ENCODE assay signal across 22 mouse cellular contexts in genomic region chr13:97363214-97363613, GRCm38 (mm10).
DNase-seq lines count a peak whose midpoint lies in the region; ATAC-seq and TF ChIP-seq lines count a peak whose summit lies in the region.
"Had no signal": no experiment of that assay in that cellular context is flagged by ENCODE, and none has a peak within 500 bp of the region (broad histone marks: within the 10 kb centered on the region; RNA-seq: fewer than 3 reads in every experiment).

No protein-coding gene starts in this region.

- peak; percentile 58 for DNase-seq in heart, adult 11 months
- DNase-seq in heart, postnatal 25 days (ENCODE audit: low spot score), result no peak
- DNase-seq in lung, postnatal 25 days (ENCODE audit: low spot score), result no peak
- no peak for DNase-seq in stomach, postnatal 0 days (ENCODE audit: low spot score)
- DNase-seq in adrenal gland, postnatal 25 days, result no peak
- DNase-seq: adrenal gland, adult 8-10 months; adrenal gland, postnatal 36 days; cerebellum, adult 18-20 months; cerebellum, adult 9-10 months; cerebellum, postnatal 14 days; gastrocnemius, postnatal 25 days; heart, postnatal 10 days; heart, postnatal 4 days had no signal

- peak overlapping the region; percentile 44; the same call in 1 of the 2 replicates for H3K27ac ChIP-seq in lung, embryonic 15.5 days
- H3K27ac ChIP-seq in stomach, embryonic 14.5 days (ENCODE audit: low read length), result peak overlapping the region; percentile 11; the same call in 1 of the 2 replicates
- H3K27ac ChIP-seq in stomach, postnatal 0 days (replicated peaks), result peak overlapping the region; percentile 79
- H3K27ac ChIP-seq: forebrain, embryonic 10.5 days; forebrain, embryonic 13.5 days; heart, embryonic 15.5 days; hindbrain, embryonic 15.5 days had no signal

- no peak for TF ChIP-seq EP300 in stomach, postnatal 0 days (optimal IDR thresholded peaks at IDR 0.05)

- no peak for TF ChIP-seq CTCF in stomach, postnatal 0 days (IDR thresholded peaks at IDR 0.05; ENCODE audit: low read depth)

- intact Hi-C loops in heart, postnatal 25 days (cut with DNase I), result no loop called here

- H3K27me3 ChIP-seq in lung, embryonic 15.5 days, result no peaks in the 10 kb centered on the region
- no peaks in the 10 kb centered on the region for H3K27me3 ChIP-seq in stomach, embryonic 14.5 days (ENCODE audit: control insufficient read depth, insufficient read depth, low read length)
- H3K27me3 ChIP-seq in stomach, postnatal 0 days (ENCODE audit: control insufficient read depth, insufficient read depth, low read length), result no peaks in the 10 kb centered on the region
- H3K27me3 ChIP-seq: forebrain, embryonic 13.5 days; hindbrain, embryonic 15.5 days had no signal

- H3K9ac ChIP-seq in lung, embryonic 15.5 days, result no peak overlapping the region
- no peak overlapping the region for H3K9ac ChIP-seq in stomach, embryonic 14.5 days (replicated peaks; ENCODE audit: low read depth, low read length)
- H3K9ac ChIP-seq in stomach, postnatal 0 days (ENCODE audit: low read length), result no peak overlapping the region
- H3K9ac ChIP-seq: forebrain, embryonic 13.5 days; heart, embryonic 12.5 days; heart, embryonic 15.5 days; hindbrain, embryonic 15.5 days had no signal

- 72% methylated on average over 4 of the region's 4 CpGs for WGBS in lung, embryonic 15.5 days
- 88% methylated on average over 4 of the region's 4 CpGs for WGBS in stomach, embryonic 14.5 days
- WGBS in stomach, postnatal 0 days, result 75% methylated on average over 4 of the region's 4 CpGs

- no peak overlapping the region for H3K4me2 ChIP-seq in lung, embryonic 15.5 days
- no peak overlapping the region for H3K4me2 ChIP-seq in stomach, embryonic 14.5 days (replicated peaks; ENCODE audit: low read depth, low read length)
- no peak overlapping the region for H3K4me2 ChIP-seq in stomach, postnatal 0 days (replicated peaks; ENCODE audit: low read depth)
- H3K4me2 ChIP-seq: forebrain, embryonic 13.5 days; heart, embryonic 12.5 days; heart, embryonic 15.5 days; hindbrain, embryonic 15.5 days had no signal

- no peaks in the 10 kb centered on the region for H3K9me3 ChIP-seq in lung, embryonic 15.5 days
- no peaks in the 10 kb centered on the region for H3K9me3 ChIP-seq in stomach, embryonic 14.5 days (ENCODE audit: control insufficient read depth, low read depth, low read length)
- H3K9me3 ChIP-seq in stomach, postnatal 0 days (ENCODE audit: control insufficient read depth, low read length), result no peaks in the 10 kb centered on the region
- H3K9me3 ChIP-seq: forebrain, embryonic 10.5 days; forebrain, embryonic 13.5 days; heart, embryonic 12.5 days; heart, embryonic 15.5 days; hindbrain, embryonic 15.5 days had no signal

- H3K4me3 ChIP-seq in lung, embryonic 15.5 days, result no peak overlapping the region
- no peak overlapping the region for H3K4me3 ChIP-seq in stomach, embryonic 14.5 days (ENCODE audit: low read depth, low read length)
- no peak overlapping the region for H3K4me3 ChIP-seq in stomach, postnatal 0 days (ENCODE audit: low read depth, low read length)
- H3K4me3 ChIP-seq: forebrain, embryonic 10.5 days; forebrain, embryonic 13.5 days; heart, embryonic 12.5 days; heart, embryonic 15.5 days; hindbrain, embryonic 15.5 days had no signal

- H3K36me3 ChIP-seq in lung, embryonic 15.5 days, result no peaks in the 10 kb centered on the region
- no peaks in the 10 kb centered on the region for H3K36me3 ChIP-seq in stomach, embryonic 14.5 days (ENCODE audit: control insufficient read depth, insufficient read depth, low read length)
- H3K36me3 ChIP-seq in stomach, postnatal 0 days (ENCODE audit: control insufficient read depth, insufficient read depth, low read length), result no peaks in the 10 kb centered on the region
- H3K36me3 ChIP-seq: forebrain, embryonic 10.5 days; heart, embryonic 12.5 days; heart, embryonic 15.5 days; hindbrain, embryonic 15.5 days had no signal

- H3K4me1 ChIP-seq in lung, embryonic 15.5 days, result peaks cover 39% of the 10 kb centered on the region
- peaks cover 18% of the 10 kb centered on the region; the same call in 1 of the 2 replicates for H3K4me1 ChIP-seq in stomach, embryonic 14.5 days (ENCODE audit: control insufficient read depth, insufficient read depth, low read length)
- 0 out of 2 replicates have a peak, but pooled peaks cover 2% of the 10 kb centered on the region for H3K4me1 ChIP-seq in stomach, postnatal 0 days (replicated peaks; ENCODE audit: control insufficient read depth, insufficient read depth)

- no peak for ATAC-seq in lung, embryonic 15.5 days (ENCODE audit: borderline replicate concordance, extremely low read depth, low FRiP score, low TSS enrichment)
- ATAC-seq in stomach, embryonic 14.5 days (ENCODE audit: insufficient number of reproducible peaks, insufficient read depth, low FRiP score, low read depth), result no peak
- peak; percentile 27; the same call in 1 of the 2 replicates for ATAC-seq in stomach, postnatal 0 days (ENCODE audit: low FRiP score, low TSS enrichment)
- ATAC-seq: activated CD4-positive, CD25-positive, alpha-beta regulatory T cell, adult 4 months; forebrain, embryonic 13.5 days; forebrain, embryonic 16.5 days had no signal

Comparison
In these comparisons a context has a peak if more than half of its experiments do, and no peak if none do; other contexts are left out.
1. H3K27ac ChIP-seq: peak in every context shown above with its lines; median percentile 79 in stomach, postnatal 0 days; 44 in lung, embryonic 15.5 days; 11 in stomach, embryonic 14.5 days.